Mouse (Mus musculus) brain, embryonic 14.5 days (tissue): ENCODE measurements around the gene Rnf20. TPM values are rescaled to one million over a fixed set of nuclear protein-coding genes. Genes with fewer than 3 reads are reported as not detected.
A peak's percentile ranks its signal among the peaks of the same experiment; 100 is the strongest.

Experiments
- DNase-seq: peaks from one replicate; pipeline ENCODE4 v3.0.0-alpha.2; 2011; ENCODE audit warnings: low read depth
- CTCF ChIP-seq: fragments of 200-500 bp; IDR thresholded peaks from 2 replicates; pipeline ENCODE4 v1.5.1; 2012; ENCODE audit warnings: inconsistent platforms, mild to moderate bottlenecking, moderate library complexity, borderline replicate concordance; ENCODE audit not compliant: insufficient read depth, insufficient read length; ENCODE audit errors: extremely low read depth
- POLR2A ChIP-seq: fragments of 200-500 bp; IDR thresholded peaks from 2 replicates; pipeline ENCODE4 v1.6.1; 2012; ENCODE audit warnings: mild to moderate bottlenecking, inconsistent platforms, borderline replicate concordance; ENCODE audit not compliant: poor library complexity, insufficient read depth, insufficient read length, severe bottlenecking; ENCODE audit errors: extremely low read depth
- polyA plus RNA-seq: library from polyadenylated mRNA; depleted of rRNA; stranded (reverse); fragments of >200 nt; gene quantifications from 2 replicates; pipeline ENCODE4 v1.2.3, GENCODE M21; 2012; rRNA removed

Gene Rnf20
- polyA plus RNA-seq, result 53.8 and 64.7 TPM in 2 replicates

DNA sequence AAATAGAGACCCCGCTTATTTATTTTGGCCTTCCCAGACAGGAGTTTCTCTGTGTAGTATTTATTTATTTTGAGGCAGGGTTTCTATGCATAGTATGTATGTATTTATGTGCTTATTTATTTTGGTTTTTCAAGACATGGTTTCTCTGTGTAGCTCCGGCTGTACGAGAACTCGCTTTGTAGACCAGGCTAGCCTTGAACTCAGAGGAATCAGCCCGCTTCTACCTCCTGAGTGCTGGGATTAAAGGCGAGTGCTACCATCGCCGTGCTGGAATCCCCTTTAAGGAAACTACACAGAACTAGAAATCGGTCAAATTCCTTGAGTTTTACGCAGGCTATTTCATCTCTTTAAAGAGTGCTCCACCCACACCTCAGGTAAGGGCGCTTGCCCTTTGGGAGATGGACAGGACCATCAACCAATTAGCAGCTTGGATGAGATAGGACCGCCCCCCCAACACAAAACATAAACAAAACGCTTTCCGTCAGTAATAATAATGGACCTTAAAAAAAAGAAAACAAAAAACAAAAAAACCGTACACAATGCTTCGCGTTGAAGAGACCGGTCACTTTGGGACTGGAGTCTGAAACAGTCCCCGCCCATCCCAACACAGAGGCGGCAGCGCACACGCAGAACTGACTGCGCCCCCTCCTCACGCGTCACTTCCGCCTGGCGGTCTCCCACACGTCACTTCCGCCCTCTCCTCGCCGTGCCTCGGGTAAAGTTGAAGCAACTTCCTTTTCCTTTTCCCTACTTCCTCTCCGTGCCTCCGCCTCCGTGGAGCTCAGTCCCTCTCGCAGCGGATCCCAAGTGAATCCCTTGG, at the start of gene Rnf20:
Gene Rnf20, plus strand, starts transcription at position 688 of the 820 bp plus-strand sequence.
- TF ChIP-seq POLR2A (peak; percentile 65; the same call in 1 of the 2 replicates), CTCF (no peak)

DNA sequence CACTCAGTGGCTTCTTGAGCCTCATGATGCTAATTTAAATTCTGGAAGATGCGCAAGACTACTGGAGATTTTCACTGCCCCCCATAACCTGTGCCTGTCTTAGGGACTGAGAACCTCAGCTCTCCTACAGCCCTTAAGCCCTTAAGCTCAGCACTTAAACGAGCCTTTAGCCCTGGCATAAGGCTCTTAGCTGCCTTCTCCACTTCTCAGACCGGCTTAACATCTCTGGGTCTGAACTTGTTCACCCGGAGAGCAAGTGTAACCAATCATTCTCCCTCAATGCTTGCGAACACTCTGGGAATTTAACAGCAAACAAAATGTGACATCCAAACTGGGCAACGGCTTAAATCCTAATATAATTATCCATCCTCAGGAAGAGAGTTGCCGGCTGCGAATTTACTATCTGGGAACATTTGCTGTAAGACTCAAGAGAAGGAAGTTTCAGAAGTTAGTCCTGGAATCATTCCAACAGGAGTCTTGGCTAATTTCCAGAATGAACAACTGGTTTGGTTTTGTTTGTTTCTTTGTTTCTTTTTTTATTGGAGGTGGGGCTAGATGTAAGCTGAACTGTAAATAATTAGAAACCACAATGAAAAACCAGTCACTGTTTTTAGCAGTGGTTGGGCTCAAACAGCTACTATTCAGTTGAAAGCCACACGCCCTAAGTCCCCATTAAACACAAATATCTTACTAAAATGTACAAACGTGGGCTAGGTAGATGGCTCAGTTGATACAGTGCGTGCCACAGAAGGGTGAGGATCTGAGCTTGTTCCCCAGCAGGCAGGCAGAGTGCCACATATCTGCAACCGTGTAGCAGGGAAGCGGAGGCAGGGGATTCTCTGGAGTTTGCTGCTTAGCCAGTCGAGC, 47.6 kb upstream of the Rnf20 start:
- peak; percentile 55 for DNase-seq
- TF ChIP-seq CTCF (no peak), POLR2A (no peak)

More for the DNA sequence above, at the start of gene Rnf20:
- peak; percentile 99 for DNase-seq

DNA sequence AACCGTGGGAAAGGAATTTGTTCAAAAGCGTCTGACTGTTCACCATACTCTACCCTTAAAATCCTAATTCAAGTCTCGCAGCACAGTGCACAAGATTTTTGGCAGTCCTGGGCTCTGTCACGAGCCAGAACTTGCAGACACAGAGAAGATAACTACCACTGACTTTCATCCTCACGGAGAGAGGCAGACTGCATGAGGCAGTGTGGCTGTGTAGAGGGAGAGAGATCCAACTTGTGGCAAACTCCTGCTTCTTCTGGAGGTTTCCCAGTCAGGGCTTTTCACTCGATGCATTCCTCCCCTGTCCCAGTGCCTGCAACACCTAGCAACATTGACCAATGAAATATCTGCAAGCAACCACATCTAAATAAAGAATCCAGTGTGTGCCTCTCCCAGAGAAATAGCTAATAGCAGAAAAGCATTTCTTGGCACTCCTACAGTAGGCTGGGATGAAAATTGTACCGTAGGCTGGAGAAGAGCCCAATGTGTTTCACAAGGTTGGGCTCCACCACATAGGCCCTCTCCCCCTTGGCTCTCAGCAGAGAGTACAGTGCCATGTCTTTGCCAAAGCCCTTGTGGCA, 46.2 kb upstream of the Rnf20 start:
- DNase-seq, result no peak
- no peak for TF ChIP-seq CTCF
- TF ChIP-seq POLR2A, result no peak

DNA sequence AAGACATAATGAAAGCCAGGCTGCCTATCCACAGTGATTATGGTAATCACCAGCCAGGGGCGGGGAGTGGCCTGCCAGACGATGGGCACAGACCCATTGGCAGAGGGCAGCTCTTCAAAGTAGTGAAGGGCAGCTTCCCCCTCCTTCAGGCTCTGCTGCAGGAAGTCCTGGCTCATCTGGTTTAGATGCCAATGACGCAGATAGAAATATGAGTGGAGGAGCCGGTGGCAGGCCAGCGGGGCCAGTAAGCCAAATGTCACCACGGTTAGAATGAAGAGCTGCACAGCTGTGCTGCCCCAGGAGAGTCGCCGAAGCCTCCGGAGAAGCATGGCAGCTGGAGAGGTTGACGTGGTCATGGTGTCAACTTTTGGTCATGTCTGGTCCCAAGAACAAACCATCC, 45.0 kb upstream of the Rnf20 start:
- no peak for DNase-seq
- TF ChIP-seq POLR2A (no peak), CTCF (no peak)

DNA sequence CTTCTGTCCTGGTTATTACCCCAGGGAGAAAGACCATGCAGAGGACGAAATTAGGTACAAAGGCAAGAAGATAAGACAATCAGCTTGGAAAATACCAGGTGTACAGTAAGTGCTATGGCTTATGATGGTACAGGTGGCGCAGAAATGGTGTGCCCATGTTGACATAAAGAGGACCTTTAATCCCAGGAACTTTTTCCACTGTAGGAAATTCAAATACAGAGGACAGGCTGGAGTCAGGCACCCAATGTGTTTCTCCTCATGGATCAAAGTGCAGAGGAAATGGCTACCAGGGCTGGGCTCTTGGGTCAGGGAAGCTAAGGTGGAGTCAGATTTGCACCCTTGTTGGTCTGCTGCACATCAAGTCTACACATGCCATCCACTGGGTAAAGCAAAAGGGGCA, 41.7 kb upstream of the Rnf20 start:
- DNase-seq, result no peak
- TF ChIP-seq CTCF (no peak), POLR2A (no peak)

DNA sequence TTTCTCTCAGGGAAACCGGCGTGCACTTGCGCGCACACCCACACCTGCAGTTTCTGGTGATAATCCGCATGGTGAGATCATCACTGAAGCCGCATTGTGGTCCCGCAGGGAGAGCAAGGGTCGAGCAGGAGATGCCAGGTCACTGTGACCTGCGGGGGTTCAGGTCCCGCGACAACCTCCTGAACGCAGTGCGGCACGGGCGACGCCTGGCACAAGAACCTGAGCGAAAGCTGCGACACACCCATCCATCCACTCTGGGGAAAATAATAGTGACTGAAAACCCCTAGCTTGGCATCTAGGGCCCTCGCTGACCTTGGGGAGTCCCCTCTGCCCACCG, 35.0 kb upstream of the Rnf20 start:
- peak; percentile 49 for DNase-seq
- TF ChIP-seq POLR2A, result no peak
- TF ChIP-seq CTCF, result no peak

DNA sequence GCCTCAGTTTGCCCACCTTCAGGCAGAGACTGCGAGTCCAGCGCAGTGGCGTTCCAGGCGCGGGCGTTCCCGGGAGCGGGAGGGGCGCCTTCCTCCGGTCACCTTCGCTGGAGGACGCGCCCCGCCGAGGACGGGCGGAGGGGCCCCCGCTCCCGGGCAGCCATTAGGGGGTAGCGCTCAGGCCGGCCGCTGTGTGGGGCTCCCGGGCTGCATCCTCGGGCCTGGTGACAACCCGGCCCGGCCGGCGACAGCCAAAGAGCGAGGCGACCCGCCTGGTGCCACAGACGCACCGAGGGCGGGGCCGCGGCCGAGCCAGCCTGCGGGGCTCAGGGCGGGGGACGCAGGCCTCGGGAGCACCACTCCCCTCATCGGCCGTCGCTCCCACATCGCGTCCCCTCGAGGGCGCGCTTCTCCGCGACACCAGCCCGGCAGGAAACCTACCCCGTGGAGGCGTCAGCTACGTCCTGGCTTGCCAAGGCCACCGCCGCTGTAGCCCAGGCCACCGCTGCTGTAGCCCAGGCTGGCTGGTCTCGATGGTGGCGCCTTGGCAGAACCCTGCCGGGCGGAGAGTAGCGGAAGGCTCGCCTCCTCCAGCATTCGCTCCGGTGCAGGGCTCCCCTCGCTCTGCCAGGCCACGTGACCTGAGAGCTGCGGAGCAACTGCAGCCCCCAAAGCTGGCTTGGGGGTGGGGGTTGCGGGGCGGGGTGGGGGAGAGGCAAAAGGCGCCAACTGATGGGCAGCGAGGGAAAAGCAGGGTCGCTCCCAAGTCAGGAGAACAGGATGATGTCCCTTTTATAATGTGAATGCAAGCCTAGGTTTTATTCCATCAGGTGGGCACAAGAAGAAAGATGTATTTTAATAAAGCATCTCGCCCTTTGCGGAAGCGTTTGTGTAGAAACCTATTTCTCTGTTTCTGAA, 34.4 kb upstream of the Rnf20 start, which contains the start of gene Tmem246:
Gene Tmem246, minus strand, starts transcription at position 694 of the 918 bp plus-strand sequence.
- peak; percentile 90 for DNase-seq
- TF ChIP-seq CTCF (no peak), POLR2A (peak; percentile 37; the same call in 1 of the 2 replicates)

DNA sequence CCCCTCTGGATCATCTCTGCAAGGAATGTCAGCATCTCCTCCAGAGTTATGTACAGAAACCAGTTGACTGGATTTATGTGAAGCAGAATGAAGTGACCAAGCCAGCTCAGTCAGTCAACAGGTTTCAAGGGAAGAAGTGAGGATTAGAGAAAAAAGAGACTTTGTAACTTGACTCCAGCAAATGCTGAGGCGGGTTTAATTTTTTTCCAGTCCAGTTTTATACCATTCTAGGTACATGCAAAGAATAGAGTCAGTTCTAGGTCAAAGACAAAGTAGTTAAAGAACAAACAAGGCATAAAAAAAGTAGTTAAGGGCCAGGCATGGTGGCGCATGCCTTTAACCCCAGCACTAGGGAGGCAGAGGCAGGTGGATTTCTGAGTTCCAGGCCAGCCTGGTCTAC, 28.6 kb upstream of the Rnf20 start:
- TF ChIP-seq CTCF, result no peak
- TF ChIP-seq POLR2A, result no peak
- DNase-seq, result no peak

DNA sequence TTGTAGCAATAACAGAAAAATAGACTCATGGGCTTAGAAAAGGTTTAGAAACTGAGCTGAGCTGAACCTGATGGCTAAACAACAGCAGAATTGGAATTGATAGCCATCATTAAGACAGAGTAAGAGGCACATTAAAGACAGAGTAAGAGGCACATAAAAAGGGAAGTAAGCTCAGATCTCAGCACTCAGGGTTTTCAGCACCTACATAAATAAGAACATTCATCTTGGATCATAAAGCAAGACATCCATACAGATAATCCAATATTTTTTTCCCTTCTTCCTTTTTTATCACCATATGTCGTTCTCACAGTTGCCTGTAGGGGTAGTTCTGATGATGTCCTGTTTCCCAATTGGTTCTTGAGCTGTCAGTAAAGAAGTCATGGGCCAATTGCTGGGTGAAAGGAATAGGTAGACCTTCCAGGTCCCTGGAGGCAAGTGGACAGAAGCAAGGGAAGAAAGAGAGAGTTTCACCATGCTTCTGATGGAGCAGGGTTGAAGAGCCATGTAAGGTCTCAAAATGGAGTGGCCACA, 27.7 kb upstream of the Rnf20 start:
- DNase-seq, result no peak
- TF ChIP-seq POLR2A (no peak), CTCF (no peak)

DNA sequence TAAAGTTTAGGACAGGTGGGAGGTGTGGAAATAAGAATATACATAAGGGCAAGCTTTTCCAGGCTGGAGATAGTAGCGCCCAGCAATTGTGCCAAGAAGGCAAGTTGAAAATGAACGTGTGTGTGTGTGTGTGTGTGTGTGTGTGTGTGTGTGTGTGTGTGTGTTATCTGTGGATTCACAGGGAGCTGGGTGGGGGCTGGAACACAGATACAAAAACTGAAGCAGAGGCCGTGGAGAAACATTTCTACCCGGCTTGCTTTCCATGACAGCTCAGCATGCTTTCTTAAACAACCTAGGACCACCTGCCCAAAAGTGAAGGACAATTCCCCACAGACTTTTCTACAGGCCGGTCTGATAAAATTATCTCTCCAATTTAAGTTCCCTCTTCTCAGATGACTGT, 27.2 kb upstream of the Rnf20 start:
- no peak for DNase-seq
- no peak for TF ChIP-seq POLR2A
- no peak for TF ChIP-seq CTCF
